Comparison of ENCODE assay signal across 9 mouse cellular contexts in genomic region chr2:85049277-85049676, GRCm38 (mm10). TPM values are rescaled to one million over a fixed set of nuclear protein-coding genes. Genes with fewer than 3 reads are reported as not detected.
DNase-seq lines count a peak whose midpoint lies in the region; ATAC-seq and TF ChIP-seq lines count a peak whose summit lies in the region.
"Had no signal": no experiment of that assay in that cellular context is flagged by ENCODE, and none has a peak within 500 bp of the region (broad histone marks: within the 10 kb centered on the region; RNA-seq: fewer than 3 reads in every experiment).

No protein-coding gene starts in this region.

- peak overlapping the region; percentile 4 to 75; a peak in 1 of 4 replicates for H3K4me3 ChIP-seq in heart, embryonic 14.5 days (ENCODE audit: control insufficient read depth in 1 of 2, insufficient read depth in 1 of 2, low read depth in 1 of 2, low read length in 2 of 2)
- H3K4me3 ChIP-seq in lung, postnatal 0 days (ENCODE audit: low read depth, low read length), result peak overlapping the region; percentile 74
- no peak overlapping the region for H3K4me3 ChIP-seq in cerebellum, adult 2 months (replicated peaks; ENCODE audit: insufficient read depth, low read depth, low read length)

- no peak for ATAC-seq in heart, embryonic 14.5 days (ENCODE audit: insufficient number of reproducible peaks, insufficient read depth, low FRiP score, low read depth)
- no peak for ATAC-seq in lung, postnatal 0 days
- ATAC-seq in granulocyte monocyte progenitor cell, adult 5-6 weeks (replicated peaks; ENCODE audit: poor library complexity, severe bottlenecking), result no peak

- 79% methylated on average over 4 of the region's 4 CpGs for WGBS in heart, embryonic 14.5 days
- WGBS in lung, postnatal 0 days, result 55% methylated on average over 4 of the region's 4 CpGs
- WGBS in cerebellum, adult 2 months, result 57% methylated on average over 4 of the region's 4 CpGs

- no peak for TF ChIP-seq POLR2A in cerebellum, adult 2 months (IDR thresholded peaks at IDR 0.05; ENCODE audit: borderline replicate concordance, insufficient read depth, low read length)

- peak overlapping the region; percentile 89 for H3K4me2 ChIP-seq in heart, embryonic 14.5 days (ENCODE audit: low read length)
- peak overlapping the region; percentile 81 for H3K4me2 ChIP-seq in lung, postnatal 0 days (replicated peaks; ENCODE audit: low read depth, low read length)

- H3K27ac ChIP-seq in heart, embryonic 14.5 days (replicated peaks in 1 of 2; ENCODE audit: control insufficient read depth in 1 of 2, insufficient read depth in 1 of 2, low read depth in 2 of 2, low read length in 2 of 2), result peak overlapping the region in 1 of 2 experiments; percentile 89; a peak in 3 of 4 replicates
- peak overlapping the region; percentile 96 for H3K27ac ChIP-seq in lung, postnatal 0 days (ENCODE audit: low read length)
- no peak overlapping the region for H3K27ac ChIP-seq in cerebellum, adult 2 months (ENCODE audit: insufficient read depth, low read length)

- no peak overlapping the region for H3K9ac ChIP-seq in heart, embryonic 14.5 days (ENCODE audit: low read length)
- H3K9ac ChIP-seq in lung, postnatal 0 days (replicated peaks; ENCODE audit: low read depth), result peak overlapping the region; percentile 72; the same call in 1 of the 2 replicates

- peak; percentile 41 for DNase-seq in gastrocnemius, adult 18-20 months (ENCODE audit: low spot score)
- DNase-seq in gastrocnemius, adult 8-10 months (ENCODE audit: low spot score in 2 of 2), result no peak
- peak; percentile 74 for DNase-seq in adipocyte (ENCODE audit: low spot score)
- peak; percentile 71 for DNase-seq in lung, postnatal 0 days (ENCODE audit: low spot score)
- no peak for DNase-seq in cerebellum, adult 2 months
- DNase-seq in left cerebral cortex, adult 9 months (ENCODE audit: low spot score in 2 of 2), result no peak

- no peak for TF ChIP-seq CTCF in lung, postnatal 0 days (IDR thresholded peaks at IDR 0.05)
- TF ChIP-seq CTCF in cerebellum, adult 2 months (IDR thresholded peaks at IDR 0.05; ENCODE audit: borderline replicate concordance, insufficient read depth, low read depth, low read length), result no peak

- H3K9me3 ChIP-seq in heart, embryonic 14.5 days (ENCODE audit: control insufficient read depth, low read length), result no peaks in the 10 kb centered on the region
- H3K9me3 ChIP-seq in lung, postnatal 0 days (ENCODE audit: low read length), result no peaks in the 10 kb centered on the region

- peaks cover 11 to 24% of the 10 kb centered on the region in 2 experiments; a peak in 3 of 4 replicates for H3K4me1 ChIP-seq in heart, embryonic 14.5 days (ENCODE audit: control insufficient read depth in 2 of 2, insufficient read depth in 2 of 2, low read length in 2 of 2)
- H3K4me1 ChIP-seq in lung, postnatal 0 days (ENCODE audit: insufficient read depth, low read depth, low read length), result peaks cover 26% of the 10 kb centered on the region; the same call in 1 of the 2 replicates
- peaks cover 6% of the 10 kb centered on the region; the same call in 1 of the 2 replicates for H3K4me1 ChIP-seq in cerebellum, adult 2 months (ENCODE audit: control insufficient read depth, insufficient read depth, low read length)

- H3K36me3 ChIP-seq in heart, embryonic 14.5 days (ENCODE audit: control insufficient read depth, insufficient read depth, low read length), result peaks cover 52% of the 10 kb centered on the region
- peaks cover 17% of the 10 kb centered on the region; the same call in 1 of the 2 replicates for H3K36me3 ChIP-seq in lung, postnatal 0 days (ENCODE audit: insufficient read depth, low read length)

- H3K27me3 ChIP-seq in heart, embryonic 14.5 days (ENCODE audit: control insufficient read depth, insufficient read depth, low read length), result no peaks in the 10 kb centered on the region
- no peaks in the 10 kb centered on the region for H3K27me3 ChIP-seq in lung, postnatal 0 days (replicated peaks; ENCODE audit: insufficient read depth, low read length)
- H3K27me3 ChIP-seq in cerebellum, adult 2 months (ENCODE audit: control insufficient read depth, insufficient read depth, low read length), result no peaks in the 10 kb centered on the region

- no peak for TF ChIP-seq EP300 in lung, postnatal 0 days (IDR thresholded peaks at IDR 0.05)

RNA-seq across cellular contexts. Expression of gene Tnks1bp1, which starts 1.5 kb away (rescaled TPM):
- total RNA-seq in gastrocnemius, adult 18-20 months (2021), result 10 to 100 TPM; 24.4 to 37.0 TPM
- 10 to 100 TPM; 17.9 to 27.1 (median 23.5) TPM for total RNA-seq in gastrocnemius, adult 8-10 months (2022)
- polyA plus RNA-seq in heart, embryonic 14.5 days (2014; fragmentation: Nextera tagmentation; extraction: Ambion mirVana), result 7.3 and 7.7 TPM in 2 replicates
- polyA plus RNA-seq in lung, postnatal 0 days (2015; fragmentation: Nextera tagmentation; extraction: Ambion mirVana), result 40.3 and 40.7 TPM in 2 replicates
- 0.47 and 1.4 TPM in 2 replicates for total RNA-seq in granulocyte monocyte progenitor cell, adult 5-6 weeks (2014; fragmentation: Nextera tagmentation)
- 2.2 and 4.9 TPM in 2 replicates for total RNA-seq in granulocyte monocyte progenitor cell, adult 5-6 weeks (2017)
- 38.4 and 39.6 TPM in 2 replicates for polyA plus RNA-seq in cerebellum, adult 2 months (2012; rRNA removed)

RNA-seq across cellular contexts. Expression of gene P2rx3, which starts 12.0 kb away (rescaled TPM):
- under 1 TPM; 0.40 to 0.50 TPM for total RNA-seq in gastrocnemius, adult 18-20 months (2021)
- total RNA-seq in gastrocnemius, adult 8-10 months (2022), result under 1 TPM; 0.44 to 0.72 (median 0.63) TPM
- polyA plus RNA-seq in heart, embryonic 14.5 days (2014; fragmentation: Nextera tagmentation; extraction: Ambion mirVana), result 0.69 TPM in 1 of 2 replicates, not detected in the other
- polyA plus RNA-seq in lung, postnatal 0 days (2015; fragmentation: Nextera tagmentation; extraction: Ambion mirVana), result 0.07 and 0.08 TPM in 2 replicates
- total RNA-seq in granulocyte monocyte progenitor cell, adult 5-6 weeks (2014; fragmentation: Nextera tagmentation), result 0.68 and 0.92 TPM in 2 replicates
- total RNA-seq in granulocyte monocyte progenitor cell, adult 5-6 weeks (2017), result 0.10 and 0.52 TPM in 2 replicates
- polyA plus RNA-seq in cerebellum, adult 2 months (2012; rRNA removed), result 1.6 TPM in 2 replicates
- total RNA-seq: MEL had no signal

RNA-seq across cellular contexts. Expression of gene Ssrp1, which starts 12.2 kb away (rescaled TPM):
- 10 to 100 TPM; 25.8 to 27.9 TPM for total RNA-seq in gastrocnemius, adult 18-20 months (2021)
- 10 to 100 TPM; 20.2 to 27.0 (median 23.5) TPM for total RNA-seq in gastrocnemius, adult 8-10 months (2022)
- polyA plus RNA-seq in heart, embryonic 14.5 days (2014; fragmentation: Nextera tagmentation; extraction: Ambion mirVana), result 124 and 130 TPM in 2 replicates
- 81.8 and 87.3 TPM in 2 replicates for polyA plus RNA-seq in lung, postnatal 0 days (2015; fragmentation: Nextera tagmentation; extraction: Ambion mirVana)
- 229 and 255 TPM in 2 replicates for total RNA-seq in granulocyte monocyte progenitor cell, adult 5-6 weeks (2014; fragmentation: Nextera tagmentation)
- total RNA-seq in granulocyte monocyte progenitor cell, adult 5-6 weeks (2017), result 454 and 456 TPM in 2 replicates
- 117 TPM in 2 replicates for polyA plus RNA-seq in cerebellum, adult 2 months (2012; rRNA removed)

Comparison
In these comparisons a context has a peak if more than half of its experiments do, and no peak if none do; other contexts are left out.
1. DNase-seq: peak in gastrocnemius, adult 18-20 months (single experiment), adipocyte (single experiment) and lung, postnatal 0 days (single experiment); none in gastrocnemius, adult 8-10 months (0 of 2), cerebellum, adult 2 months (0 of 2) and left cerebral cortex, adult 9 months (0 of 2).
2. RNA of gene Ssrp1, which starts 12.2 kb away (total RNA-seq): 229 to 456 TPM in granulocyte monocyte progenitor cell, adult 5-6 weeks; 25.8 to 27.9 TPM in gastrocnemius, adult 18-20 months and 20.2 to 27.0 TPM in gastrocnemius, adult 8-10 months; every median in the first group is over 4 times any median in the second.